Mouse (Mus musculus): ENCODE measurements at regions not wholly inside any gene's neighbourhood (a gene's known extent, or its start where the extent isn't known, plus 50 kb on each side); places are given as distances from the start of the nearest gene placed in this dataset.
A peak's percentile ranks its signal among the peaks of the same experiment; 100 is the strongest.

DNA sequence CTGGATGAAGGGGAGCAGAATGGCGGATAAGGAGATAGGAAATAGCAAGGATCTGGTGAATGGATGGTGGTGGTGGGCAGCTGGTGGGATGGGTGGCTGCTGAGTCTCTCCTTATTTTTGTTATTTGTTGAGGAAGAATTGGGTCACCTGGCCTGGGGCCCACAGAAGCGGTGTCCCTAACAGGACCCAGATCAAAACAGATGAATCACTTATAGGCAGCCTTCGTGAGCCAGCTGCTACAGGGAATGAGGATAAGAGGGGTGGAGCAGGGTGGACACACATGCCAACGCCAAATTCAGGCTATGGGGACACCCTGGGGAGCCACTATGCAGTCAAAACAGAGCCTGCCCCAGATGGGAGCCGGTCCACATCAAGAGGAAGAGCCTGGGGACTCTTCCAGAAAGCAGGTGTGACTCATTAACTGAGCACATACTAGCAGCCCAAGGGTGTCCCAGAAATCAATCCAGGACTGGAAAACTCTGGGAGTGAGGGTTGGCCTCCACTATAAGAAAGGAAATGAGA lies 75.4 kb downstream of the Inhbb start:
- ATAC-seq (ENCODE audit: low read depth) = no peak
- Histone ChIP-seq H3K4me1 (ENCODE audit: control insufficient read depth, insufficient read depth, low read length) (no peaks in the 10 kb centered on the region), H3K4me2 (ENCODE audit: low read depth, low read length) (no peak overlapping the region), H3K27me3 (ENCODE audit: control insufficient read depth, insufficient read depth, low read length) (no peaks in the 10 kb centered on the region), H3K9ac (replicated peaks; ENCODE audit: low read depth, low read length) (no peak overlapping the region), H3K9me3 (ENCODE audit: control insufficient read depth, low read length) (no peaks in the 10 kb centered on the region), H3K36me3 (ENCODE audit: control insufficient read depth, insufficient read depth, low read length) (no peaks in the 10 kb centered on the region), H3K4me3 (ENCODE audit: low read depth, low read length) (no peak overlapping the region), H3K27ac (ENCODE audit: low read depth, low read length) (no peak overlapping the region)
- 59% methylated on average over 5 of the region's 5 CpGs for WGBS

DNA sequence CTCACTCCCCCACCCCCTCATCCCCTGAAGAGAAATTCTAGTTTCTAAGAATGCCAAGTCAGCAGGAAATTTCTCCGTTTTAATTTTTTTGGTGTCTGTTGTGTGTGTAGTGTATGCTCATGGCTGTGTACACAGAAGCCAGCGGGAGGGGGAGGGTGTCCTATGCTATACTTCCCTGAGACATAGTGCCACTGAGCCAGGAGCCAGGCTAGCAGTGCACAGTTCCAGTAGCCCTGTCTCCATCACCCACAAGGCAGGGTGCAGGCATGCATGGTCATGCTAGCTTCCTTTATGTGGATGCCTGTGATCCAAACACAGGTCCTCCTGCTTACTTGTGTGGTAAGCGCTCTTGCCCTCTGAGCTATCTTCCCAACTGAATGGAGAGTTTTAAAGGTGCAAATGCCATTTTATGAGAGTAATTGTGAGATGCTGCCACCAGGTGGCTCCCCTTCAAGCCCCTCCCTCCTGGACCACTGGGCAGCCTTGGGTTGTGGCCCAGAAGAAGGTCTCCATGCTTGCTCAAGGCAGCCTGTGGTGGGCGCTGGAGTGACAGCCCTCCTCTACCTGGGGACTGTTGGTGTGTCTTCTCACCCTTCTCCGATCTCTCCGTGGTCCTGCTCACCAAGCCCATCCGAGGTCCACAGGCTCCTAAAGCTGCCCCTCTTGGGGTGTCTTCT lies 76.8 kb downstream of the Inhbb start:
- H3K36me3 ChIP-seq (ENCODE audit: control insufficient read depth, insufficient read depth, low read length) = no peaks in the 10 kb centered on the region
- H3K9ac ChIP-seq (replicated peaks; ENCODE audit: low read depth, low read length) = no peak overlapping the region
- WGBS = 61% methylated on average over 7 of the region's 7 CpGs
- no peak overlapping the region for H3K27ac ChIP-seq (ENCODE audit: low read depth, low read length)
- no peaks in the 10 kb centered on the region for H3K9me3 ChIP-seq (ENCODE audit: control insufficient read depth, low read length)
- H3K4me2 ChIP-seq (ENCODE audit: low read depth, low read length) = no peak overlapping the region
- no peaks in the 10 kb centered on the region for H3K27me3 ChIP-seq (ENCODE audit: control insufficient read depth, insufficient read depth, low read length)
- no peak for ATAC-seq (ENCODE audit: low read depth)
- no peak overlapping the region for H3K4me3 ChIP-seq (ENCODE audit: low read depth, low read length)
- no peaks in the 10 kb centered on the region for H3K4me1 ChIP-seq (ENCODE audit: control insufficient read depth, insufficient read depth, low read length)

DNA sequence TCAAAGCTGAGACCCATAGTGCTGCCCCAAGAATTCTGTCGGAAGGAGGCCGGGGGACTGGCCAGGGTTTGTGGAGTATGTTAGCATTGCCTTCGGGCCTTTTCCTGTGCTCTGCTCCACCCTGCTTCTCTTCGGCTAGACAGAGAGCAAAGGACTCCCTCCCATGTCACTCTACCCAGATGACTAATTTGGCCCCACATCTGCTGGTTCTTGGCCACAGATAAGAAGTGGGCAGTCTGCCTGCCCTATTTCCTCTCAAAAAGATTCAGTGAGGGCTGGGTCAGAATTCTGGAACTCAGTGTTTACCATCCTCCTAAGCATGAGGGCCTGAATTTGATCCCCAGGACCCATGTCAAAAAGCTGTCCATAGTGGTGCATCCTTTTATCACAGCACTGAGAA lies 78.0 kb downstream of the Inhbb start:
- H3K9ac ChIP-seq (replicated peaks; ENCODE audit: low read depth, low read length) = no peak overlapping the region
- H3K4me1 ChIP-seq (ENCODE audit: control insufficient read depth, insufficient read depth, low read length) = no peaks in the 10 kb centered on the region
- H3K9me3 ChIP-seq (ENCODE audit: control insufficient read depth, low read length) = no peaks in the 10 kb centered on the region
- H3K27me3 ChIP-seq (ENCODE audit: control insufficient read depth, insufficient read depth, low read length) = no peaks in the 10 kb centered on the region
- no peak overlapping the region for H3K4me3 ChIP-seq (ENCODE audit: low read depth, low read length)
- no peak overlapping the region for H3K27ac ChIP-seq (ENCODE audit: low read depth, low read length)
- no peak for ATAC-seq (ENCODE audit: low read depth)
- no peak overlapping the region for H3K4me2 ChIP-seq (ENCODE audit: low read depth, low read length)
- WGBS = 89% methylated on average over 4 of the region's 4 CpGs
- no peaks in the 10 kb centered on the region for H3K36me3 ChIP-seq (ENCODE audit: control insufficient read depth, insufficient read depth, low read length)

DNA sequence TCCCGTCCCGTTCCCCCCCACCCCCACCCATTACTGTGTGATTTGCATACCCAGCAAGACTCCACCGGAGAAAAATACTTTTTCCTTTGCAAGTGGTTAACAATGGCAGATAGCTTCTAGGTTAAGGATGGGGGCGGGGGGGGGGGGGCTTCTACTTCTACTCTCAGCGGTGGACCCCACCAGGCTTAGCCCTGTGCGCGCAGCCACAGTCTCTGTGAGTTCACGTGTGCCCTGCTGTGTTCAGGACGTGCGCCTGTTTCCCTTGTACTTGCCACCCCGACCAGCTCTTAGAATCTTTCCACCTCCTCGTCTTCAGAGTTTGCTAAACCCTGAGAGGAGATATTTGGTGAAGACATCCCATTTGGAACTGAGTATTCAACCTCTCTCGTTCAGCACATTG lies 86.9 kb downstream of the Inhbb start:
- WGBS = 36% methylated on average over 13 of the region's 13 CpGs
- Histone ChIP-seq H3K27ac (ENCODE audit: low read depth, low read length) (no peak overlapping the region), H3K4me1 (ENCODE audit: control insufficient read depth, insufficient read depth, low read length) (no peaks in the 10 kb centered on the region), H3K9me3 (ENCODE audit: control insufficient read depth, low read length) (no peaks in the 10 kb centered on the region), H3K36me3 (ENCODE audit: control insufficient read depth, insufficient read depth, low read length) (no peaks in the 10 kb centered on the region), H3K9ac (replicated peaks; ENCODE audit: low read depth, low read length) (no peak overlapping the region), H3K27me3 (ENCODE audit: control insufficient read depth, insufficient read depth, low read length) (no peaks in the 10 kb centered on the region), H3K4me2 (ENCODE audit: low read depth, low read length) (no peak overlapping the region), H3K4me3 (ENCODE audit: low read depth, low read length) (no peak overlapping the region)
- ATAC-seq (ENCODE audit: low read depth) = no peak

DNA sequence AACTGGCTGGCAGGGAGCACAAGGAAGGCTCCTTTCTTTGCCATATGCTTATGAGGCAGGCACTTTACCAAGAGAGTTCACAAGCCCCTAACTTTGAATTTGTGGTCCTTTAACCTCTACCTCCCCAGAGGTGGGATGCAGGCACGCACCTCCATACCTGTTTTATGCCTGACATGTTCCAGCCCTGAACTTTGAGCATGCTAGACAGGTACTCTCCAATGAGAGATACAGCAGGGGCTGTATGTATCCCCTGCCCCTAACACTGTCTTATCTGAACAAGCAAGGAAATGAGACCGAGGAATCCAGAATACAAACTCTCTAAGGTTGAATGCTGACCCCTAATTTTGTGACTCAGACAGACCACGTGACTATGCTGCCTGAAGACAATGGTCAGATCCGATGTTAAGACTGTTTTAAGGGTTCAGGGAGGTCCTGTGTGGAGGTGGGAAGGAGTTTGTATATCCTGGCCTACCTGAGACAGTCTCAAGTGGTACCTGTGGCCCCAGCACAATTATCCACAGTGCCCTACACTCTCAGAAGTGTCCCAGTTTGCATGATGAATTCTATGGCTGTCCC lies 91.2 kb downstream of the Inhbb start:
- ATAC-seq (ENCODE audit: low read depth) = no peak
- Histone ChIP-seq H3K9me3 (ENCODE audit: control insufficient read depth, low read length) (no peaks in the 10 kb centered on the region), H3K4me2 (ENCODE audit: low read depth, low read length) (no peak overlapping the region), H3K36me3 (ENCODE audit: control insufficient read depth, insufficient read depth, low read length) (no peaks in the 10 kb centered on the region), H3K27me3 (ENCODE audit: control insufficient read depth, insufficient read depth, low read length) (no peaks in the 10 kb centered on the region), H3K27ac (ENCODE audit: low read depth, low read length) (no peak overlapping the region), H3K4me1 (ENCODE audit: control insufficient read depth, insufficient read depth, low read length) (0 out of 2 replicates have a peak, but pooled peaks cover 5% of the 10 kb centered on the region), H3K4me3 (ENCODE audit: low read depth, low read length) (no peak overlapping the region), H3K9ac (replicated peaks; ENCODE audit: low read depth, low read length) (no peak overlapping the region)
- 84% methylated on average over 4 of the region's 4 CpGs for WGBS

DNA sequence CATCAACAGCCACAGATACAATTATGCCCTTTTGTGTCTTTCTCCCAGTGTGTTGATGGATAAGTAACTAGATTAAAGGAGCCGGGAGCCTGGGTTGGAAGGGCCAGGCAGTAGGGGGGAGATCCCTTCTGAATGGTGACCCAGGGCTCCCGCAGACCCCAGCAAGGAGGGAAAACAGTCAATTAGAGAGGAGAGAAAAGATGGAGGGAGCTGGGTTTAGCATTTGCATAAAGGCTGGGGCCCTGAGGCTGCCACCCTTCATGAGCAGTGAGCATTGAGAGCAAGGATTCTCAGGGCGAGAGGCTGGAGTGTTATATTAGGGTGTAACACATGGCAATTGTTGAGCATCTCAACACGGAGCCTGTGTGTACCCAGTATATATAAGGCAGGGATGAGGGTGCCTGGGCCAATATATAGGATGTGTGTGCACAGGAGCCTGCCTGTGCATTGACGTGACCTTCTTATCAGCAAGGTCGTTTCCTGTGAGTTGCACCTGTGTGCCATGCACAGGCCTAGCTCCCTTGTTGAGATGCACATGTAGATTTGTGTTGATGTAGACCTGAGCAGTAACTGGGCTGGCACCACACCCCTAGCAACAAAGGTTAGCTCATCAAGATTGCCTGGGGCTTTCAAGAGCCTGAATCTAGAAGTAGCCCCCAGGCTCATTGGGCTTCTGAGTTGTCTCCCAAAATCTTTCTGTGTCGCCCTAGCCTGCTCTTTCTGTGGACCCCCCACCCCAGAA lies 92.2 kb downstream of the Inhbb start:
- no peak overlapping the region for H3K4me3 ChIP-seq (ENCODE audit: low read depth, low read length)
- no peak overlapping the region for H3K9ac ChIP-seq (replicated peaks; ENCODE audit: low read depth, low read length)
- 0 out of 2 replicates have a peak, but pooled peaks cover 5% of the 10 kb centered on the region for H3K4me1 ChIP-seq (ENCODE audit: control insufficient read depth, insufficient read depth, low read length)
- H3K9me3 ChIP-seq (ENCODE audit: control insufficient read depth, low read length) = no peaks in the 10 kb centered on the region
- H3K36me3 ChIP-seq (ENCODE audit: control insufficient read depth, insufficient read depth, low read length) = no peaks in the 10 kb centered on the region
- 41% methylated on average over 7 of the region's 7 CpGs for WGBS
- H3K27ac ChIP-seq (ENCODE audit: low read depth, low read length) = peak overlapping the region; percentile 64; the same call in 1 of the 2 replicates
- H3K27me3 ChIP-seq (ENCODE audit: control insufficient read depth, insufficient read depth, low read length) = no peaks in the 10 kb centered on the region
- no peak overlapping the region for H3K4me2 ChIP-seq (ENCODE audit: low read depth, low read length)
- peak; percentile 22; the same call in 1 of the 2 replicates for ATAC-seq (ENCODE audit: low read depth)

DNA sequence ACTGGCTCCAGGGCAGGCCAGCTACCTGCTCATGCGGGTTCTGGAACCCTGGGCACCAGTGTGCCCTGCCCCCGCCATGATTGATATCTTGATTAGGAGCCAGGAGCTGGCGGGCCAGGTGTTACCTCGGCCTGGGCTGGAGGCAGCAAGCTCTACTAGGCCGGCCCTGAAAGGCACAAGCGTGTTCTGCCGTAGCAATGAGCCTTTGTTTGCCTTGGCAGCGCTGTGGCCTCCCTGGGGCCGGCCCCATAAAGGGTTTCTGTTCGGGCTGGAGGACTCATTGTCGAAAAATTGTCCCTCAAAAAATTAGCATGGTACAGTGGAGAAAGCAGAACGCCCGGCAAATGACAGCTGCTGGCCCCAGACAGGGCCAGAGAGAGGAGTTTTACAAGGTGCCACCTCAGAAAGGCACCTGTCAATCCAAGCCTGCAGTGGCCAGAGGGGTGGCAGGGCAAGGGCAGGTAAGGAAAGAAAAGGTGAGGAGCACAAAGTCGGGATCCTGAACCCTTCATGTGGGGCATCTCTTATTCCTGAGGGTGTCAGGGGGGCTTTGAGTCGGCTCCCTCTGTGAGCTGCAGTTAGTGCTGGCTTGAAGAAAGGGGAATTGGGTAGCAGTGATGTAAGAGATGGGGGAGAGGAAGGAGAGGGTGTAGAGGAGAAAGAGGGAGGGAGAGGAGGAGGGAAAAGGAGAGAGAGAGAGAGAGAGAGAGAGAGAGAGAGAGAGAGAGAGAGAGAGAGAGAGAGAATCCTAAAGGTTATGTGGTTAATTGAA lies 92.9 kb downstream of the Inhbb start:
- H3K27ac ChIP-seq (ENCODE audit: low read depth, low read length) = peak overlapping the region; percentile 64; the same call in 1 of the 2 replicates

DNA sequence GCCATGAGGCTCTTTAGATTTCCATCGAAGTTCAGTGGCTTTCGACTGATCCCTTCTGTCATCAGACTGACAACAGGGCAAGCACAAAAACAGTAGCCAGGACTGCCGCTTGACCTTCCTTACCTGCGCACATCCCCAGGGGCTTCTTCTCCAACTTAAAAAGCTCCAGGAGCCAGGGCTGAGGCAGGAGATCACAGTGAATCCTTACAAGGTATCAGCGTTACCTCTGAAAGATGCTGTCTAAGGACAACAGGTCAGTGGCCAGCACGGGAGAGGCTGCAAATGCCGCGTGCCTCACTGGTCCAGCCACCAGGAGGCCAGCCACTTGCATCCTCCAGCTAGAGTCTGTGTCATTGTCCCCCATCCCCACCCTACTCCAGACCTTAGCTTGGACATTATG lies 97.5 kb downstream of the Inhbb start:
- Histone ChIP-seq H3K4me2 (ENCODE audit: low read depth, low read length) (no peak overlapping the region), H3K9ac (replicated peaks; ENCODE audit: low read depth, low read length) (no peak overlapping the region), H3K9me3 (ENCODE audit: control insufficient read depth, low read length) (no peaks in the 10 kb centered on the region), H3K27me3 (ENCODE audit: control insufficient read depth, insufficient read depth, low read length) (no peaks in the 10 kb centered on the region), H3K4me3 (ENCODE audit: low read depth, low read length) (no peak overlapping the region), H3K4me1 (ENCODE audit: control insufficient read depth, insufficient read depth, low read length) (0 out of 2 replicates have a peak, but pooled peaks cover 5% of the 10 kb centered on the region), H3K27ac (ENCODE audit: low read depth, low read length) (no peak overlapping the region), H3K36me3 (ENCODE audit: control insufficient read depth, insufficient read depth, low read length) (no peaks in the 10 kb centered on the region)
- ATAC-seq (ENCODE audit: low read depth) = no peak
- 82% methylated on average over 8 of the region's 8 CpGs for WGBS

More for the DNA sequence above, 92.9 kb downstream of the Inhbb start:
- ATAC-seq (ENCODE audit: low read depth) = peak; percentile 88
- 0 out of 2 replicates have a peak, but pooled peaks cover 5% of the 10 kb centered on the region for H3K4me1 ChIP-seq (ENCODE audit: control insufficient read depth, insufficient read depth, low read length)
- no peaks in the 10 kb centered on the region for H3K9me3 ChIP-seq (ENCODE audit: control insufficient read depth, low read length)
- H3K36me3 ChIP-seq (ENCODE audit: control insufficient read depth, insufficient read depth, low read length) = no peaks in the 10 kb centered on the region
- WGBS = 6% methylated on average over 15 of the region's 15 CpGs
- H3K4me2 ChIP-seq (ENCODE audit: low read depth, low read length) = no peak overlapping the region
- H3K4me3 ChIP-seq (ENCODE audit: low read depth, low read length) = no peak overlapping the region
- H3K9ac ChIP-seq (replicated peaks; ENCODE audit: low read depth, low read length) = 0 out of 2 replicates have a peak overlapping the region, but pooled peaks have one; percentile 28
- H3K27me3 ChIP-seq (ENCODE audit: control insufficient read depth, insufficient read depth, low read length) = no peaks in the 10 kb centered on the region
